Mouse (Mus musculus) neural tube, embryonic 13.5 days (tissue): ENCODE data around the gene Ipo5. TPM values are rescaled to one million over a fixed set of nuclear protein-coding genes. Genes with fewer than 3 reads are reported as not detected.

Source experiments
- ATAC-seq: fragments of 200-750 bp; cut with Nextera tagmentation; 2 replicates; pipeline ENCODE4 v1.8.0; 2017; ENCODE audit warnings: low read depth, mild to moderate bottlenecking, moderate TSS enrichment, moderate library complexity
- H3K27ac ChIP-seq: fragments of 300-500 bp; sonication (generic); replicated peaks from 2 replicates; pipeline ENCODE4 v1.5.1; 2015; ENCODE audit warnings: moderate library complexity, mild to moderate bottlenecking, inconsistent platforms
- H3K27me3 ChIP-seq: fragments of 300-500 bp; sonication (generic); 2 replicates; pipeline ENCODE4 v1.6.1; 2015; ENCODE audit warnings: mild to moderate bottlenecking, inconsistent platforms
- H3K36me3 ChIP-seq: fragments of 300-500 bp; sonication (generic); 2 replicates; pipeline ENCODE4 v1.6.1; 2015; ENCODE audit warnings: mild to moderate bottlenecking, inconsistent platforms
- H3K4me1 ChIP-seq: fragments of 300-500 bp; sonication (generic); replicated peaks from 2 replicates; pipeline ENCODE4 v1.6.1; 2015; ENCODE audit warnings: inconsistent platforms
- H3K4me2 ChIP-seq: fragments of 300-500 bp; sonication (generic); 2 replicates; pipeline ENCODE4 v1.6.1; 2015; ENCODE audit warnings: inconsistent platforms, mild to moderate bottlenecking, moderate library complexity
- H3K4me3 ChIP-seq: fragments of 300-500 bp; sonication (generic); 2 replicates; pipeline ENCODE4 v1.5.1; 2015; ENCODE audit warnings: mild to moderate bottlenecking, inconsistent platforms
- H3K9ac ChIP-seq: fragments of 300-500 bp; sonication (generic); 2 replicates; pipeline ENCODE4 v1.6.1; 2015; ENCODE audit warnings: moderate library complexity, mild to moderate bottlenecking, inconsistent platforms
- H3K9me3 ChIP-seq: fragments of 300-500 bp; sonication (generic); 2 replicates; pipeline ENCODE4 v1.6.1; 2016; ENCODE audit warnings: inconsistent platforms
- WGBS: fragments of 180-500 bp; shearing (Covaris S2); methylation state at CpG from one replicate; pipeline ENCODE4 v1.1.7; 2015; 5-methylcytosine and 5-hydroxymethylcytosine counted together
- polyA plus RNA-seq: library from polyadenylated mRNA; unstranded; fragments of >200 nt; fragmentation: Nextera tagmentation; extraction: Ambion mirVana; gene quantifications from 2 replicates; pipeline ENCODE4 v1.2.1, GENCODE M21; 2015

Gene Ipo5
- polyA plus RNA-seq, 1 experiment from 2014 or later: 56.5 TPM

- no peaks in the 10 kb centered on the region for H3K9me3 ChIP-seq
- no peaks in the 10 kb centered on the region for H3K36me3 ChIP-seq
- H3K4me3 ChIP-seq: no peak overlapping the region
- no peaks in the 10 kb centered on the region for H3K27me3 ChIP-seq
- no peak overlapping the region for H3K4me2 ChIP-seq
- no peak overlapping the region for H3K9ac ChIP-seq
- 92% methylated on average over 6 of the region's 6 CpGs for WGBS
- H3K27ac ChIP-seq: no peak overlapping the region
- ATAC-seq: no peak
- H3K4me1 ChIP-seq: no peaks in the 10 kb centered on the region
These were observed 56.0 kb downstream of the Ipo5 start for GRCm38 (mm10) chr14:120967072-120967471.

GRCm38 (mm10) chr14:120968723-120969122 lies 57.7 kb downstream of the Ipo5 start:
- Histone ChIP-seq H3K4me3 (no peak overlapping the region), H3K27me3 (no peaks in the 10 kb centered on the region), H3K4me1 (no peaks in the 10 kb centered on the region), H3K36me3 (no peaks in the 10 kb centered on the region), H3K4me2 (no peak overlapping the region), H3K9me3 (no peaks in the 10 kb centered on the region), H3K9ac (no peak overlapping the region), H3K27ac (no peak overlapping the region)
- no peak for ATAC-seq
- 91% methylated on average over 4 of the region's 4 CpGs for WGBS

GRCm38 (mm10) chr14:120969673-120970072 lies 58.6 kb downstream of the Ipo5 start:
- Histone ChIP-seq H3K4me3 (no peak overlapping the region), H3K36me3 (no peaks in the 10 kb centered on the region), H3K4me2 (no peak overlapping the region), H3K27ac (no peak overlapping the region), H3K4me1 (no peaks in the 10 kb centered on the region), H3K9me3 (no peaks in the 10 kb centered on the region), H3K9ac (no peak overlapping the region), H3K27me3 (no peaks in the 10 kb centered on the region)
- 76% methylated on average over 3 of the region's 3 CpGs for WGBS
- ATAC-seq: no peak

DNA sequence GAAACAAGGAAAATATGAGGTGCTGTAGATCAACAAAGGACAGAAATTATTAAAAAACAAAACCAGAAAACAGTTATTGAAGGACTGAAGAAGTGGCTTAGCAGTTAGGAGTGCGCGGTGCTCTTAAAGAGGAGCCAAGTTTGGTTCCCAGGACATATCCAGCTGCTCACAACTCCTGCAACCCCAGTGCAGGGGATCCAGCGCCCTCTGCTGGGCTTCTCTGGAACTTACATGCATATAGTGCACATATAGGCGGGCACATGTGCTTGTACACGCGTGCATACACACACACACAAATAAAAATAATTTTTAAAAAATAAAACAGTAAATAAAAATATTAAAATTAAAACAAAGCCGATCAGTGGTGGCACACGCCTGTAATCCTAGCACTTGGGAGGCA lies 59.6 kb downstream of the Ipo5 start:
- Histone ChIP-seq H3K27ac (no peak overlapping the region), H3K4me1 (no peaks in the 10 kb centered on the region), H3K9me3 (no peaks in the 10 kb centered on the region), H3K4me2 (no peak overlapping the region), H3K4me3 (no peak overlapping the region), H3K27me3 (no peaks in the 10 kb centered on the region), H3K36me3 (no peaks in the 10 kb centered on the region), H3K9ac (no peak overlapping the region)
- 85% methylated on average over 8 of the region's 8 CpGs for WGBS
- no peak for ATAC-seq

DNA sequence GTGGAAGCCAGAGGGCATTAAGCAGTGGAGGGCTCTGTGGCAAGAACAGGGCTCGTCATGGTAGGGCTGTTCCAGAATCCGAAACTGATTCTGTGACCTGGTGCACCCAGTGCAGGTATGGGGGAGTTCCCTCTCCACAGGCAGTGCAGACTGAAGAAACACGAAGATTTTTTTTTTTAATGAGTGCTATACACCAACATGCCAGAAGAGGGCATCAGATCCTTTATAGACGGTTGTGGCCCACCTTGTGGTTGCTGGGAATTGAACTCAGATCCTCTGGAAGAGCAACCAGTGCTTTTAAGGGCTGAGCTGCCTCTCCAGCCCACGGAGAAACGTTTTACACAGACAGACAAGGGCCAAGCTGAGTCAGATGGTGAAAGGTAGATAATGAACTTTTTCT lies 60.3 kb downstream of the Ipo5 start:
- H3K4me3 ChIP-seq: no peak overlapping the region
- no peak for ATAC-seq
- H3K9ac ChIP-seq: no peak overlapping the region
- no peak overlapping the region for H3K27ac ChIP-seq
- no peaks in the 10 kb centered on the region for H3K4me1 ChIP-seq
- no peaks in the 10 kb centered on the region for H3K27me3 ChIP-seq
- H3K36me3 ChIP-seq: no peaks in the 10 kb centered on the region
- H3K4me2 ChIP-seq: no peak overlapping the region
- 71% methylated on average over 6 of the region's 6 CpGs for WGBS
- no peaks in the 10 kb centered on the region for H3K9me3 ChIP-seq

- Histone ChIP-seq H3K36me3 (no peaks in the 10 kb centered on the region), H3K9ac (no peak overlapping the region), H3K9me3 (no peaks in the 10 kb centered on the region), H3K4me3 (no peak overlapping the region), H3K27ac (no peak overlapping the region), H3K4me2 (no peak overlapping the region), H3K27me3 (no peaks in the 10 kb centered on the region), H3K4me1 (no peaks in the 10 kb centered on the region)
- no peak for ATAC-seq
- 55% methylated on average over 3 of the region's 3 CpGs for WGBS
These were observed 68.5 kb downstream of the Ipo5 start for GRCm38 (mm10) chr14:120979559-120979958.

- WGBS: 65% methylated on average over 6 of the region's 6 CpGs
- Histone ChIP-seq H3K9ac (no peak overlapping the region), H3K27me3 (no peaks in the 10 kb centered on the region), H3K4me3 (no peak overlapping the region), H3K36me3 (no peaks in the 10 kb centered on the region), H3K4me1 (no peaks in the 10 kb centered on the region), H3K4me2 (no peak overlapping the region), H3K27ac (no peak overlapping the region), H3K9me3 (no peaks in the 10 kb centered on the region)
- no peak for ATAC-seq
These were observed 78.1 kb downstream of the Ipo5 start for GRCm38 (mm10) chr14:120989126-120989525.

Other genes with a start within 250 kb of the Ipo5 start
- 21.0 and 21.2 TPM in 2 replicates for gene Farp1, start 124.0 kb downstream of the Ipo5 start, polyA plus RNA-seq